Mouse (Mus musculus) limb, embryonic 13.5 days (tissue): ENCODE results near the gene Pole3. TPM values are rescaled to one million over a fixed set of nuclear protein-coding genes. Genes with fewer than 3 reads are reported as not detected.
A peak's percentile ranks its signal among the peaks of the same experiment; 100 is the strongest.

Experiments
- ATAC-seq: fragments of 200-750 bp; cut with Nextera tagmentation; 2 replicates; pipeline ENCODE4 v1.8.0; 2017; ENCODE audit warnings: low read depth, moderate number of reproducible peaks, moderate TSS enrichment; ENCODE audit not compliant: low FRiP score
- H3K27ac ChIP-seq: fragments of 300-500 bp; sonication (generic); 2 replicates; pipeline ENCODE4 v1.5.1; 2015; ENCODE audit warnings: inconsistent platforms, mild to moderate bottlenecking, moderate library complexity
- H3K27me3 ChIP-seq: fragments of 300-500 bp; sonication (generic); 2 replicates; pipeline ENCODE4 v1.6.1; 2015; ENCODE audit warnings: mild to moderate bottlenecking, inconsistent platforms
- H3K36me3 ChIP-seq: fragments of 300-500 bp; sonication (generic); 2 replicates; pipeline ENCODE4 v1.6.1; 2015; ENCODE audit warnings: inconsistent platforms, mild to moderate bottlenecking, moderate library complexity
- H3K4me1 ChIP-seq: fragments of 300-500 bp; sonication (generic); 2 replicates; pipeline ENCODE4 v1.6.1; 2015; ENCODE audit warnings: inconsistent platforms
- H3K4me2 ChIP-seq: fragments of 300-500 bp; sonication (generic); replicated peaks from 2 replicates; pipeline ENCODE4 v1.6.1; 2015; ENCODE audit warnings: inconsistent platforms, mild to moderate bottlenecking, moderate library complexity
- H3K4me3 ChIP-seq: fragments of 300-500 bp; sonication (generic); 2 replicates; pipeline ENCODE4 v1.5.1; 2015; ENCODE audit warnings: moderate library complexity, mild to moderate bottlenecking, inconsistent platforms
- H3K9ac ChIP-seq: fragments of 300-500 bp; sonication (generic); 2 replicates; pipeline ENCODE4 v1.6.1; 2015; ENCODE audit warnings: mild to moderate bottlenecking, inconsistent platforms
- H3K9me3 ChIP-seq: fragments of 300-500 bp; sonication (generic); 2 replicates; pipeline ENCODE4 v1.6.1; 2016; ENCODE audit warnings: inconsistent platforms
- WGBS: fragments of 180-500 bp; shearing (Covaris S2); methylation state at CpG from one replicate; pipeline ENCODE4 v1.1.7; 2015; 5-methylcytosine and 5-hydroxymethylcytosine counted together
- polyA plus RNA-seq: library from polyadenylated mRNA; unstranded; fragments of >200 nt; fragmentation: Nextera tagmentation; extraction: Ambion mirVana; gene quantifications from 2 replicates; pipeline ENCODE4 v1.2.1, GENCODE M21; 2015

The Pole3 gene
- polyA plus RNA-seq, 1 experiment from 2014 or later, result 86.3 TPM

DNA sequence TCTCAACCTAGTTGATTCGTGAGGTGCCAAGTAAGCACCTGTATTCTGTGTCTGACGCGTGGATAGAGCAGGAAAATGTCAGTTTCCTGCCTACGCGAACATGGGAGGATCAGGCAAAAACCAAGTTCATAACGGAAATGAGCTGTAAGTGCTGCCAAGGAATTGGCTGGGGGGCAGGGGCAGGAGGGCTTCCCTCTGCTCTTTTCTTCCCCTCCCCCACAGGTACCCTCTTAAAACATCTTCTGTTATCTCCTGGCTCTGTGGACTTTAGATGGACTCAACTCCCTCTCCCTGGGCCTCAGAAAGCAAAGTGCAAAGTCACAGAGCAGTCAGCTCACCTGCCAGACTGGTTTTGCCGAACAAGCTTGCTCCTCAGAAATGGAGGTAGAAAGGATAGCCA is 21.9 kb downstream of the Pole3 start:
- no peaks in the 10 kb centered on the region for H3K27me3 ChIP-seq
- H3K9me3 ChIP-seq, result no peaks in the 10 kb centered on the region
- H3K4me1 ChIP-seq, result peaks cover 17% of the 10 kb centered on the region
- H3K4me3 ChIP-seq, result no peak overlapping the region
- ATAC-seq, result no peak
- peaks cover 29% of the 10 kb centered on the region for H3K36me3 ChIP-seq
- no peak overlapping the region for H3K27ac ChIP-seq
- 73% methylated on average over 7 of the region's 7 CpGs for WGBS
- no peak overlapping the region for H3K9ac ChIP-seq
- no peak overlapping the region for H3K4me2 ChIP-seq

DNA sequence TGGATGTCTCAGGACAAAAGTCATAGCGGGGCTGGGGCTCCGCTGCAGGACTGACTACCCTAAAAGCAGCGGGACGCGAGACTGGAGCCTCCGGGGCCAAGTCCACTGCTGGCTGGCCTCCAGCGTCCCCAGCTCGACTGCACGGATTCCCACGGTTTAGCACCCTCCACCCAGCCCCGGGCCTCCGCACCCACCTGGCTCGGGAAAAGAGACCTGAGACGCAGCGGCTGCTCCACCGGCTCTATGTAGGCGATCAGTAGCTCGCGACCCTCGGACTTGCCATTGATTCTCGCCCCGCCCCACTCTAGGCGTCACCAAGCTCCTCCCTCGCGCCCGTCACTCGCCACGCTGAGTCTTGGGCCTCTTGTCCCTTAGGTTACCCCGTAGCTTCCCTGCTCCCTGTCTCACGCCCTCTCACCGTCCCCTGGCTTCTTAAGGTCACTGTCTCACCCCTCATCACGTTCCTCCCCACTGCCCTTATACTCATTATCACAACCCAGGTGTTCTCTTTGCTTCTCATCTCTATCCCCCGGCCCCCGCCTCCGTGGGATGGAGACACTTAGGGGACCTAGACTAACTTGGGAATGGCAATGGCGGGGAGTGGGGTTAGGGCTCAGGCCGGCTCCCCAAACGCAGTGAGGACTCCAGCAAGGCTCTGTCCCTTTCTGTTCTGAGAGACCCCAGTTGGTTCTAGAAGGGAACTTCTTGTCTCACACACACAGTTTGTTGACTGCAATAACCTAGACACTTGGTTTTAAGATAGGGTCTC is 22.7 kb downstream of the Pole3 start:
- H3K27me3 ChIP-seq, result no peaks in the 10 kb centered on the region
- H3K9ac ChIP-seq, result peak overlapping the region; percentile 83
- H3K27ac ChIP-seq, result peak overlapping the region; percentile 69; the same call in 1 of the 2 replicates
- H3K9me3 ChIP-seq, result no peaks in the 10 kb centered on the region
- H3K4me3 ChIP-seq, result peak overlapping the region; percentile 79
- ATAC-seq, result peak; percentile 95
- H3K4me1 ChIP-seq, result peaks cover 17% of the 10 kb centered on the region
- peaks cover 29% of the 10 kb centered on the region for H3K36me3 ChIP-seq
- whole genome bisulfite sequencing, result 2% methylated on average over 38 of the region's 38 CpGs
- H3K4me2 ChIP-seq, result peak overlapping the region; percentile 76

DNA sequence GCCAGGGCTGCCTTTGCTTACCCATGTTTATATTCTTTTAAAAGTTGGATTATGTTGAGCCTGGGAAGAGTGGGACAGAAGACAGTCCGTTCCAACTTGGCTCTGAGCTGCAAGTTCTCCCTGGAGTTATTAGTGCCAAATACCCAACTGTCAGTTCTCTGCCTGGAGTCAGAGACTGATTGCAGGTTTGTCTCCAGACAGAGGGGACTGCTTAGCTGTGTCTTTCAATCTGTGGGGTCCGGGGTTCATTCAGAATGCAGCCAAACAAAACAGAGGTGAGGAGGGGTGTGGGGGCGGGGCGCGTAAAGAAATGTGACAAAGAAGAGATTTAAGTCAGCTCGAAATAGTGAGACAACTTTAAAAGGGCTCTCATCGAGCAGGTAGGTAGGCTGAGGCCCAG is 23.3 kb downstream of the Pole3 start:
- Histone ChIP-seq H3K36me3 (peaks cover 33% of the 10 kb centered on the region), H3K4me1 (peaks cover 17% of the 10 kb centered on the region), H3K9me3 (no peaks in the 10 kb centered on the region), H3K4me2 (peak overlapping the region; percentile 76), H3K27ac (peak overlapping the region; percentile 69; the same call in 1 of the 2 replicates), H3K4me3 (peak overlapping the region; percentile 79), H3K9ac (peak overlapping the region; percentile 83), H3K27me3 (no peaks in the 10 kb centered on the region)
- peak; percentile 41; the same call in 1 of the 2 replicates for ATAC-seq
- 3% methylated on average over 7 of the region's 7 CpGs for WGBS

DNA sequence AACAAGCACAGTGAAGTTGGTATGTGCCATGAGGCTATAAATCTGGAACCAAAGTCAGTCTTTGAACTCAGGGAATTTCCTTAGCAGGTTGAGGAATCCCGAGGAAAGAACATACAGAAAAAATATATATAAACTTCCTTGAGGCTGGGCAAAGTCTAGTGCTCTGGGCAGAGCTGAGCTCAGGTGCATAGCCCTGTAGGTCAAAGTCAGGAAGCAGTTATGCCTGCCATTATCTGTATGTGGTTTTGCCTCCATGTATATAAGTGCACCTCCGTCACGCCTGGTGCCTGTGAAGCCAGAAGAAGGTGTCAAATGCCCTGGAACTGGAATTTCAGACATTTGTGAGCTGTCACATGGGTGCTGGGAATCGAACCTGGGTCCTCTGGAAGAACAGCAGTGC is 24.1 kb downstream of the Pole3 start:
- no peak overlapping the region for H3K27ac ChIP-seq
- H3K9me3 ChIP-seq, result no peaks in the 10 kb centered on the region
- peak overlapping the region; percentile 79; the same call in 1 of the 2 replicates for H3K4me3 ChIP-seq
- WGBS, result 76% methylated on average over 4 of the region's 4 CpGs
- H3K9ac ChIP-seq, result no peak overlapping the region
- peaks cover 17% of the 10 kb centered on the region for H3K4me1 ChIP-seq
- H3K27me3 ChIP-seq, result no peaks in the 10 kb centered on the region
- ATAC-seq, result no peak
- H3K4me2 ChIP-seq, result peak overlapping the region; percentile 76
- H3K36me3 ChIP-seq, result peaks cover 39% of the 10 kb centered on the region

DNA sequence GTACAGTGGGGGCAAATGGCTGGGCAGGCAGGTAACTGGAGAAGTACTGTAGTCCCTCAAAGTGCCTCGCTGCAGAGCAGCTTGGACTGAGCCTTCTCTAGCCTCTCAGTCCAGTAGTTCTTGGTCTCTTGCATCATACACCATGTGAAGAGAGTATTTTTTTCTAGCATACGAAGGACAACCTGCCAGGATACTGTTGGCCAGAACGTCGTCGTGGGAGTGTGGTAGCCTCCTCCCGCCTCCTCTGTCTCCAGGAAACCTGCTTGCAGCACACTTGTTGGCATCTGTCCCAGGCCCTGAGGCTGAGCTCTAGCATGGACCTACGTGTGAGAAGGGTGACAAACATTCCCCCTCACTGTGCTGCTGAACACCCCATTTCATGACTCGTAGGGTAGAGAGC is 28.1 kb downstream of the Pole3 start:
- ATAC-seq, result no peak
- Histone ChIP-seq H3K4me3 (no peak overlapping the region), H3K9ac (no peak overlapping the region), H3K27ac (no peak overlapping the region), H3K27me3 (no peaks in the 10 kb centered on the region), H3K36me3 (peaks cover 39% of the 10 kb centered on the region), H3K9me3 (no peaks in the 10 kb centered on the region), H3K4me1 (peaks cover 8% of the 10 kb centered on the region), H3K4me2 (no peak overlapping the region)
- 74% methylated on average over 8 of the region's 8 CpGs for WGBS

DNA sequence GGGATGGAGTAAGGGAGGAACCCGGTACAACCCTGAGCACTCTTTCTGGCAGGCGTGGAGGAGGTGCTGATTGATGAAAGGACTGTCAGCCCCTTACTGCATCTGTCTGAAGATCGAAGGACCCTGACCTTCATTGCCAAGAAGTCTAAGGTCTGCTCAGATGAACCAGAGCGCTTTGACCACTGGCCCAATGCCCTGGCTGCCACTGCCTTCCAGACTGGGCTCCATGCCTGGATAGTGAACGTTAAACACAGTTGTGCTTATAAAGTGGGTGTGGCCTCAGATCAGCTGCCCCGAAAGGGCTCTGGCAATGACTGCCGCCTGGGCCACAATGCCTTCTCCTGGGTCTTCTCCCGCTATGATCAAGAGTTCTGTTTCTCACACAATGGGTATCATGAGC is 28.9 kb downstream of the Pole3 start:
- Histone ChIP-seq H3K36me3 (peaks cover 39% of the 10 kb centered on the region), H3K9ac (no peak overlapping the region), H3K9me3 (no peaks in the 10 kb centered on the region), H3K4me2 (no peak overlapping the region), H3K4me1 (peaks cover 3% of the 10 kb centered on the region), H3K4me3 (no peak overlapping the region), H3K27me3 (no peaks in the 10 kb centered on the region), H3K27ac (no peak overlapping the region)
- WGBS, result 79% methylated on average over 8 of the region's 8 CpGs
- ATAC-seq, result no peak

DNA sequence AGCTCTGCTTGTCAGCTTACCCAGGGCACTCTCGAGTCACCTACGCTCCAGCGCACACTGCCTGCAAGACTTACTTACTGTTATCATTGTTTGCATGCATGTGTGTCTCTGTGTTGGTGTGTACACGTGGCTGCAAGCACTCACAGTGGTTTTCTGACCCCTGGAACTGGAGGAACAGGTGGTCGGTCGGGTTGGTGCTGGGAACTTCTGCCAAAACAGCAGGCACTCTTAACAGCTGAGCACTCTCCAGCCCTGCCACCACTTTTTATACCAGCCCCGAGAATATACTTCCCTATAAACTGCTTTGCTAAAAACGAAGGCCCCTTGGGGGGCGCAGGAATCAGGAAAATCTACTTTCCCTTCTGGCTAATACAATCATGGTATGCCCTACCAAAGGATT is 30.6 kb downstream of the Pole3 start:
- no peak overlapping the region for H3K27ac ChIP-seq
- H3K9ac ChIP-seq, result no peak overlapping the region
- no peak overlapping the region for H3K4me2 ChIP-seq
- ATAC-seq, result no peak
- H3K4me3 ChIP-seq, result no peak overlapping the region
- WGBS, result 65% methylated on average over 9 of the region's 9 CpGs
- no peaks in the 10 kb centered on the region for H3K27me3 ChIP-seq
- H3K9me3 ChIP-seq, result no peaks in the 10 kb centered on the region
- no peaks in the 10 kb centered on the region for H3K4me1 ChIP-seq
- H3K36me3 ChIP-seq, result peaks cover 30% of the 10 kb centered on the region

DNA sequence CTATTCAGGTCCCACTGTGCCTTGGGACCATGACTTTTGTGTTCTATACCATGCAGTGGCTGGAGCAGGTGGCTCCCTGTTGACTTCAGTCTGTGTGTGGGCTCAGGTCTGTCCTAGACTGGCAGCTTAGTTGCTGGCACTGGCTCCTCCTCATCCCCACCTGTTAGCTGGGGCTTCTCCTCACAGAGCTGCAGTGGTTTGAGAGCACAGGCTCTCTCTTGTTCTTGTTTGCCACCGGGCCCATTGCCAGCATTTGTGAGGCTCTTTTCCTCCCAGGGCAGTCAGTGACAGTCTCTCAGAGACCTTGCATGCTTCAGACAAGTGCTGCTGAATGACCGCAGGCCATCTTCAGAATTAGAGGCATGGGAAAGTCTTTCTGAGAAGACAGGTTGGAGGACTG is 32.2 kb downstream of the Pole3 start:
- Histone ChIP-seq H3K4me2 (no peak overlapping the region), H3K36me3 (peaks cover 14% of the 10 kb centered on the region), H3K4me3 (no peak overlapping the region), H3K27me3 (no peaks in the 10 kb centered on the region), H3K4me1 (no peaks in the 10 kb centered on the region), H3K9me3 (no peaks in the 10 kb centered on the region), H3K9ac (no peak overlapping the region), H3K27ac (no peak overlapping the region)
- ATAC-seq, result no peak
- WGBS, result 73% methylated on average over 2 of the region's 2 CpGs

DNA sequence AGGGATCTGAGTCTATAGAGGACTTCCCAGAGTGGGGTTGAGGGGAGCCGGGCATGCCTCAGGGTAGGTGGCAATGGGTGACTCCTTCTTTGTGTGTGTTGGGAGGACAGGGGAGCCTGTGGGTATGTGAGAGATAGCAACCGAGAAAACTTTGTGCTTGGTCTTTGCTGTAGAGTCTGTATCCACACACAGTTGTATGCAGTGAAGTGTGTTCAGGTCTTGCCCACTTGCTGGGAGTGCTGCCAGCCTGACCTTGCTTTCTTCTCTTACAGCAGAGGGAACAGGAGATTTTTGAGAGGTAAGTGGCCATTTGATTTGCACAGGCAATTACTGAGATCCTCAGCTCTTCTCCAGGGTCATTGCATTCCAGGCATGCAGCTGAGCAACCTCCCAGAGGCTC is 37.0 kb downstream of the Pole3 start:
- Histone ChIP-seq H3K27me3 (no peaks in the 10 kb centered on the region), H3K4me2 (no peak overlapping the region), H3K9me3 (no peaks in the 10 kb centered on the region), H3K9ac (no peak overlapping the region), H3K4me3 (no peak overlapping the region), H3K27ac (no peak overlapping the region), H3K4me1 (no peaks in the 10 kb centered on the region), H3K36me3 (no peaks in the 10 kb centered on the region)
- no peak for ATAC-seq
- WGBS, result 86% methylated on average over 2 of the region's 2 CpGs

DNA sequence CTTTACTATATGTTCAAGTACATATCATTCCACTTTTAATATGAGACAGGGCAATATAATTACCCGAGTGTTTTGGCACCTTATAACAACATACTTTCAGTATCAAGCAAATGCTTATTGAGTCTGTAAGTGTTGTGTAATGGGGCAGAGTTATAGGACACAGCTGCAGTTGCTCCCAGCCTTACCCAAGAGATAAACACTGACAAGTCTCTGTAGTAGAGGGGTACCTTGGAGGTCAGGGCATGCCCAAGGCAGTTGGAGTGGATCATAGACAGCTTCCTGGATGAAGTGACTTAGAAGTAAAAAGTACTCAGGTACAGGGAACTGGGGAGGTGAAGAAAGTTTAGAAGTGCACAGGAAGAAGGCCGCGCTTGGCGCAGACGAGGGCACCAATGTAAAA is 37.7 kb downstream of the Pole3 start:
- no peaks in the 10 kb centered on the region for H3K9me3 ChIP-seq
- no peak overlapping the region for H3K27ac ChIP-seq
- H3K27me3 ChIP-seq, result peaks cover 5% of the 10 kb centered on the region; the same call in 1 of the 2 replicates
- no peaks in the 10 kb centered on the region for H3K36me3 ChIP-seq
- 89% methylated on average over 5 of the region's 5 CpGs for WGBS
- H3K4me1 ChIP-seq, result no peaks in the 10 kb centered on the region
- H3K4me3 ChIP-seq, result no peak overlapping the region
- no peak overlapping the region for H3K4me2 ChIP-seq
- no peak overlapping the region for H3K9ac ChIP-seq
- no peak for ATAC-seq

DNA sequence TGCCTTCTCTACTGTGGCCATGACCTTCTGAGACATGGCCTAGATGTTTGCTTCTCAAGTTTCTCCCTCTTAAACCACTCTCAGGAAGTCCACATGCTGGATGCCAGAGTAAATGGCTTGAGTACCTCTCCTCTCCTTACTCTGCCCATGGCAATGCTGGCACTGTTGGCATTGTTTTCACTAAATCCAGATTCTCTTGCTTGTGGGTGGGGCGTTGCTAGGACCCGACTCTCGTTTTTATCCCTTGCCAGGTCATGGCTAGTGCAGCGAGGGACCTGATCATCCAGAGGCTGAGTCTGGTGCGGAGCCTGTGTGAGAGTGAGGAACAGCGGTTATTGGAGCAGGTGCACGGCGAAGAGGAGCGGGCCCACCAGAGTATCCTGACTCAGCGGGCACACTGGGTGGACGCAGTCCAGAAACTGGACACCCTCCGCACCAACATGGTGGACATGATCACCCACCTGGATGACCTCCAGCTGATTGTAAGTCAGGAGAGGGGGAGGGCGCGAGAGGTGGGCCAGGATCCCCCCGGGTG is 38.6 kb downstream of the Pole3 start:
- no peaks in the 10 kb centered on the region for H3K36me3 ChIP-seq
- H3K27ac ChIP-seq, result no peak overlapping the region
- no peak for ATAC-seq
- no peak overlapping the region for H3K4me2 ChIP-seq
- peaks cover 13% of the 10 kb centered on the region for H3K27me3 ChIP-seq
- H3K9me3 ChIP-seq, result no peaks in the 10 kb centered on the region
- 88% methylated on average over 15 of the region's 15 CpGs for WGBS
- no peaks in the 10 kb centered on the region for H3K4me1 ChIP-seq
- no peak overlapping the region for H3K9ac ChIP-seq
- no peak overlapping the region for H3K4me3 ChIP-seq

DNA sequence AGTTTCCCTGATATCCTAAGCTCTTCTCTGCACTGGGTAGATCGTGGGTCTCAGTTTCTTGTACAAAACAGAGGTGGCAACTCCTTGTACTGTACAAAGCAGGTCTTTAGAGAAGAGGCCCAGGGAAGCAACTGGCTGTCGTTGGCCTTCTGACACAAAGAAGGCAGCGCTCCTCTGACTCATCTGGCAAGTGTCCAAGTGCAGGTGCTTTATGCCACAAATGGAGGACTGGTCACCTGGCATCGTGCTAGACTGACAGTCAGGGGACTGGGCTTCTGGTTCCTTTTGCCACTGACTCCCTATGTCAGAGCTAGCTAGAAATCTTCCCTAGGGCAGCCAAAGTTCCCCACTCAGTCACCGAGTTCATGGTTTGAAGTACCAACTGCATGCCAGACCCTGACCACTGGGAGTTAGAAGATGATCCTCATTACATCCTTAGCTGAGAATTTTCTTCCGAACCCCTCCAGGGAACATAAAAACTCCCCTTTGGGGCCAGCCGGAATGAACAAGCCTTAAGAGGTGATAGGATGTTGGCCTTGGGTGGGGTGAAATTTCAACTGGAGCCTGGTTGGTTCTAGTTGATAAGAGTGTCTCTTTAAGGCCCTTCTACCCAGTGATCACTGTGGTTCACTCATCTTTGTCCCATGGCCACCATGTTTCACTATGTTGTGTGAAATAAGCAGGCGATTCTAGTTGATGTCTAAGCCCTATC is 39.3 kb downstream of the Pole3 start:
- no peak overlapping the region for H3K4me3 ChIP-seq
- H3K9ac ChIP-seq, result no peak overlapping the region
- no peaks in the 10 kb centered on the region for H3K9me3 ChIP-seq
- H3K27ac ChIP-seq, result no peak overlapping the region
- H3K36me3 ChIP-seq, result no peaks in the 10 kb centered on the region
- WGBS, result 88% methylated on average over 8 of the region's 8 CpGs
- peaks cover 19% of the 10 kb centered on the region for H3K27me3 ChIP-seq
- no peak for ATAC-seq
- H3K4me1 ChIP-seq, result peaks cover 4% of the 10 kb centered on the region; the same call in 1 of the 2 replicates
- H3K4me2 ChIP-seq, result no peak overlapping the region
